Mouse (Mus musculus): ENCODE data around the gene Hist2h4.

Hist2h4 gene

DNA sequence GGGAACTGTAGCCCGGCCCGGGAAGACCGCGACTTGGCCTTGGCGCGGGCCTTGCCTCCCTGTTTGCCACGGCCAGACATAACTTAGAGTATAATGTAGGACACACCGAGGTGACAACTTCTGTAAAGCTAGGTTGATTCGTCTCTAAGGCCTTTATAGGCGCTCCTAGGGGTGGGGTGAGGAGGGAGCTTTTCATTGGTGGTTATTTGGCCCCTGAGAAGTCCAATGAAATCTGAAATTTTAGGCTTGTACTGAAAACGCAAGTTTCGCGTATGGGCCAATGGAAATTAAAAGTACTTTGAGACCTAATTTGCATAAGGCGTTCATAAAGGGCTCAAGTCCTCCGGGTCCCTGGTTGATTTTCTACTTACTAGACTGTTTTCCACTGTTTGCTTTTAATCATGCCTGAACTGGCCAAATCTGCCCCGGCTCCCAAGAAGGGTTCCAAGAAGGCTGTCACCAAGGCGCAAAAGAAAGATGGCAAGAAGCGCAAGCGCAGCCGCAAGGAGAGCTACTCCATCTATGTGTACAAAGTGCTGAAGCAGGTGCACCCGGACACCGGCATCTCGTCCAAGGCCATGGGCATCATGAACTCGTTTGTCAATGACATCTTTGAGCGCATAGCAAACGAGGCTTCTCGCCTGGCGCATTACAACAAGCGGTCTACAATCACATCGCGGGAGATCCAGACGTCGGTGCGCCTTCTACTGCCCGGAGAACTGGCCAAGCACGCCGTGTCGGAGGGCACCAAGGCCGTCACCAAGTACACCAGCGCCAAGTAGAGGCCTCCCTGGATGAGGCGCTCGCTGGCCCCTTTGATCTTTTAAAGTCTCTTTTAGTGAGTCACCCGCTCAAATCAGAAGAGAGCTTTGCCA, 42.1 kb downstream of the Hist2h4 start, which contains the start of the genes Hist2h2ac and Hist2h2be:
Gene Hist2h2ac (minus strand): TSS at position 116 of the 875 bp plus-strand sequence.
Gene Hist2h2be (plus strand): TSS at position 355 of the 875 bp plus-strand sequence.
- peak; percentile 85 to 87 for DNase-seq

DNA sequence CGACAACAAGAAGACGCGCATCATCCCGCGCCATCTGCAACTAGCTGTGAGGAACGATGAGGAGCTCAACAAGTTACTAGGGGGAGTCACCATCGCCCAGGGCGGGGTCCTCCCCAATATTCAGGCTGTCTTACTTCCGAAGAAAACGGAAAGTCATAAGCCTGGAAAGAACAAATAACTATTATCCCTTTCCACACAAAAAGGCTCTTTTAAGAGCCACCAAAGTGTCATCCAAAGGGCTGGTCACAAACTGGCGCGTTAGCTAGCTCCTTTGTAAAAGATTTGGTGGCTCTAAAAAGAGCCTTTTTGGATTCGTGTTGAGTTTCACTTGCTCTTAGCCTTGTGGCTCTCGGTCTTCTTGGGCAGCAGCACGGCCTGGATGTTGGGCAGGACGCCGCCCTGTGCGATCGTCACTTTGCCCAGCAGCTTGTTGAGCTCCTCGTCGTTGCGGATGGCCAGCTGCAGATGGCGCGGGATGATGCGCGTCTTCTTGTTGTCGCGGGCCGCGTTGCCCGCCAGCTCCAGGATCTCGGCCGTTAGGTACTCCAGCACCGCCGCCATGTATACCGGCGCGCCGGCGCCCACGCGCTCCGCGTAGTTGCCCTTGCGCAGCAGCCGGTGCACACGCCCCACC, 42.9 kb downstream of the Hist2h4 start:
- DNase-seq = peak in 1 of 2 experiments; percentile 83

DNA sequence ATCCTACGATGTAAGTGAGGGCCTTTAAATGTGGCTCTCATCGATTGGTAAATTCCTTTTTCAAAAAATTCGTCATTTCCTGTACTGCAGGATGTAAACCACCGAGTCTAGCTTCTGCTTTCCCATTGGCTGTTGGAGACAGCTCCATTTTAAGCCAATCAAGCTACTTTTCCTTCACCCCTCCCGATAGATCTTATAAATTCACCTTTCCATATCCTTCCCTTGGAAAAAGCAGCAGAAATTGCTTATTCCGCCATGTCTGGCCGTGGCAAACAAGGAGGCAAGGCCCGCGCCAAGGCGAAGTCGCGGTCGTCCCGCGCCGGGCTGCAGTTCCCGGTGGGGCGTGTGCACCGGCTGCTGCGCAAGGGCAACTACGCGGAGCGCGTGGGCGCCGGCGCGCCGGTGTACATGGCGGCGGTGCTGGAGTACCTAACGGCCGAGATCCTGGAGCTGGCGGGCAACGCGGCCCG, 43.4 kb downstream of the Hist2h4 start, which contains the start of the genes Bola1 and Hist2h2ab:
Gene Bola1 (minus strand): TSS at position 49 of the 470 bp plus-strand sequence.
Gene Hist2h2ab (plus strand): TSS at position 205 of the 470 bp plus-strand sequence.
- DNase-seq = peak; percentile 79 to 87

DNA sequence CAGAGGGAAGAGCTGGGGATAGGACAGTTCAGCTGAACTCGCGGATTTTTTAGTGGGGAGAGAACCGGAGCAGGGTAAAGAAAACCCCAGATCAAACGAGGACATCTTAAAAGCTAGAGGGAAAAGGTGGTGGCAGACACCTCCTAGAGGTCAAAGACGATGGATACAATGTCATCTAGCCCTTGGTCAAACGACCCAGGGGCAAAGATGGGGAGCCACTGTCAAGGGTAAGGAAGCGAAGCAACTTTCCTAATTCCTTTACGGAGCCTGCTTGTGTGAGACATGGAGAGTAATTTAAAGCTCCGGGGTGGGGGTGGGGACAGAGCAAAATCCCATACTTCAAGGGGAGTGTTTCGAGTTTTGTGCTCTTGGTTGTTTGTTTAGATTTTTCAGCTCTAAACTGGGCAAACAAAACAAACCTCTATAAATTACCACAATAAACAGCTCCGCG, 43.9 kb downstream of the Hist2h4 start:
- peak; percentile 51 to 60 for DNase-seq
